Mouse (Mus musculus): ENCODE measurements around the gene Ube2b. TPM values are rescaled to one million over a fixed set of nuclear protein-coding genes. Genes with fewer than 3 reads are reported as not detected.
A peak's percentile ranks its signal among the peaks of the same experiment; 100 is the strongest.

The Ube2b gene
- polyA plus RNA-seq (2015; fragmentation: Nextera tagmentation; extraction: Ambion mirVana) = 243 and 292 TPM in 2 replicates

GRCm38 (mm10) chr11:52000290-52000962 is at the start of gene Ube2b:
Ube2b (minus strand) TSS chr11:52000762.
- H3K9ac ChIP-seq = peak within 1 kb of the TSS; percentile 92
- no peaks in the 10 kb centered on the region for H3K9me3 ChIP-seq (replicated peaks)
- under 1% methylated on average over 55 of the region's 63 CpGs for WGBS

GRCm38 (mm10) chr11:52046446-52047165 is 46.0 kb upstream of the Ube2b start:
- H3K27me3 ChIP-seq = no peaks in the 10 kb centered on the region
- H3K36me3 ChIP-seq = no peaks in the 10 kb centered on the region
- WGBS = 52% methylated on average over 4 of the region's 4 CpGs
- no peak overlapping the region for H3K27ac ChIP-seq
- no peak overlapping the region for H3K9ac ChIP-seq
- H3K4me3 ChIP-seq = no peak overlapping the region
- ATAC-seq (replicated peaks; ENCODE audit: insufficient number of reproducible peaks, insufficient read depth, low FRiP score, low read depth) = no peak
- H3K9me3 ChIP-seq (replicated peaks) = no peaks in the 10 kb centered on the region
- no peak overlapping the region for H3K4me2 ChIP-seq
- 0 out of 2 replicates have a peak, but pooled peaks cover 3% of the 10 kb centered on the region for H3K4me1 ChIP-seq (replicated peaks)

More at GRCm38 (mm10) chr11:52000290-52000962, at the start of gene Ube2b:
- Histone ChIP-seq H3K36me3 (peaks cover 24% of the 10 kb centered on the region), H3K4me1 (replicated peaks) (peaks cover 33% of the 10 kb centered on the region), H3K27me3 (no peaks in the 10 kb centered on the region), H3K4me2 (peak within 1 kb of the TSS; percentile 70), H3K27ac (peak within 1 kb of the TSS; percentile 97), H3K4me3 (peak within 1 kb of the TSS; percentile 87)
- ATAC-seq (replicated peaks; ENCODE audit: insufficient number of reproducible peaks, insufficient read depth, low FRiP score, low read depth) = peak; percentile 76

- no peak overlapping the region for H3K4me3 ChIP-seq
- no peaks in the 10 kb centered on the region for H3K36me3 ChIP-seq
- H3K27ac ChIP-seq = no peak overlapping the region
- no peak overlapping the region for H3K4me2 ChIP-seq
- H3K4me1 ChIP-seq (replicated peaks) = 0 out of 2 replicates have a peak, but pooled peaks cover 3% of the 10 kb centered on the region
- H3K9ac ChIP-seq = no peak overlapping the region
- H3K9me3 ChIP-seq (replicated peaks) = no peaks in the 10 kb centered on the region
- no peak for ATAC-seq (replicated peaks; ENCODE audit: insufficient number of reproducible peaks, insufficient read depth, low FRiP score, low read depth)
- no peaks in the 10 kb centered on the region for H3K27me3 ChIP-seq
Measured at GRCm38 (mm10) chr11:52044156-52044555, 43.6 kb upstream of the Ube2b start.

GRCm38 (mm10) chr11:52043224-52043623 is 42.7 kb upstream of the Ube2b start:
- H3K4me2 ChIP-seq = no peak overlapping the region
- no peak for ATAC-seq (replicated peaks; ENCODE audit: insufficient number of reproducible peaks, insufficient read depth, low FRiP score, low read depth)
- 0 out of 2 replicates have a peak, but pooled peaks cover 3% of the 10 kb centered on the region for H3K4me1 ChIP-seq (replicated peaks)
- H3K27ac ChIP-seq = no peak overlapping the region
- no peak overlapping the region for H3K9ac ChIP-seq
- no peak overlapping the region for H3K4me3 ChIP-seq
- no peaks in the 10 kb centered on the region for H3K36me3 ChIP-seq
- 82% methylated on average over 3 of the region's 3 CpGs for WGBS
- H3K9me3 ChIP-seq (replicated peaks) = no peaks in the 10 kb centered on the region
- no peaks in the 10 kb centered on the region for H3K27me3 ChIP-seq

- Histone ChIP-seq H3K4me2 (no peak overlapping the region), H3K27me3 (no peaks in the 10 kb centered on the region)
- peak; percentile 72 for ATAC-seq (replicated peaks; ENCODE audit: insufficient number of reproducible peaks, insufficient read depth, low FRiP score, low read depth)
Measured at GRCm38 (mm10) chr11:52037659-52038058, 37.1 kb upstream of the Ube2b start.

GRCm38 (mm10) chr11:52035905-52036304 is 35.3 kb upstream of the Ube2b start:
- Histone ChIP-seq H3K9ac (no peak overlapping the region), H3K36me3 (no peaks in the 10 kb centered on the region), H3K4me3 (no peak overlapping the region), H3K27ac (no peak overlapping the region), H3K27me3 (no peaks in the 10 kb centered on the region), H3K9me3 (replicated peaks) (no peaks in the 10 kb centered on the region), H3K4me1 (replicated peaks) (peaks cover 12% of the 10 kb centered on the region; the same call in 1 of the 2 replicates), H3K4me2 (no peak overlapping the region)
- WGBS = 73% methylated on average over 3 of the region's 3 CpGs
- no peak for ATAC-seq (replicated peaks; ENCODE audit: insufficient number of reproducible peaks, insufficient read depth, low FRiP score, low read depth)

More at GRCm38 (mm10) chr11:52037659-52038058, 37.1 kb upstream of the Ube2b start:
- H3K9ac ChIP-seq = no peak overlapping the region
- H3K4me3 ChIP-seq = no peak overlapping the region
- no peaks in the 10 kb centered on the region for H3K9me3 ChIP-seq (replicated peaks)
- no peaks in the 10 kb centered on the region for H3K36me3 ChIP-seq
- peaks cover 12% of the 10 kb centered on the region; the same call in 1 of the 2 replicates for H3K4me1 ChIP-seq (replicated peaks)
- H3K27ac ChIP-seq = 0 out of 2 replicates have a peak overlapping the region, but pooled peaks have one; percentile 15
- 15% methylated on average over 3 of the region's 3 CpGs for WGBS

- H3K4me2 ChIP-seq = no peak overlapping the region
- no peaks in the 10 kb centered on the region for H3K36me3 ChIP-seq
- H3K9ac ChIP-seq = no peak overlapping the region
- H3K27ac ChIP-seq = peak overlapping the region; percentile 66
- ATAC-seq (replicated peaks; ENCODE audit: insufficient number of reproducible peaks, insufficient read depth, low FRiP score, low read depth) = peak; percentile 70; the same call in 1 of the 2 replicates
- WGBS = 45% methylated on average over 1 of the region's 1 CpGs
- peaks cover 12% of the 10 kb centered on the region; the same call in 1 of the 2 replicates for H3K4me1 ChIP-seq (replicated peaks)
- no peak overlapping the region for H3K4me3 ChIP-seq
- no peaks in the 10 kb centered on the region for H3K27me3 ChIP-seq
- no peaks in the 10 kb centered on the region for H3K9me3 ChIP-seq (replicated peaks)
Measured at GRCm38 (mm10) chr11:52033953-52034352, 33.4 kb upstream of the Ube2b start.

GRCm38 (mm10) chr11:52032356-52032755 is 31.8 kb upstream of the Ube2b start:
- no peaks in the 10 kb centered on the region for H3K9me3 ChIP-seq (replicated peaks)
- H3K4me2 ChIP-seq = no peak overlapping the region

GRCm38 (mm10) chr11:52018217-52018616 is 17.7 kb upstream of the Ube2b start:
- Histone ChIP-seq H3K4me2 (no peak overlapping the region), H3K9ac (no peak overlapping the region), H3K36me3 (no peaks in the 10 kb centered on the region), H3K9me3 (replicated peaks) (no peaks in the 10 kb centered on the region), H3K27me3 (no peaks in the 10 kb centered on the region), H3K4me3 (no peak overlapping the region), H3K27ac (no peak overlapping the region), H3K4me1 (replicated peaks) (0 out of 2 replicates have a peak, but pooled peaks cover 2% of the 10 kb centered on the region)
- ATAC-seq (replicated peaks; ENCODE audit: insufficient number of reproducible peaks, insufficient read depth, low FRiP score, low read depth) = no peak
- 39% methylated on average over 9 of the region's 9 CpGs for WGBS

More at GRCm38 (mm10) chr11:52032356-52032755, 31.8 kb upstream of the Ube2b start:
- WGBS = 65% methylated on average over 8 of the region's 8 CpGs
- Histone ChIP-seq H3K27me3 (no peaks in the 10 kb centered on the region), H3K9ac (no peak overlapping the region), H3K36me3 (no peaks in the 10 kb centered on the region), H3K27ac (no peak overlapping the region), H3K4me3 (no peak overlapping the region), H3K4me1 (replicated peaks) (peaks cover 4% of the 10 kb centered on the region; the same call in 1 of the 2 replicates)
- no peak for ATAC-seq (replicated peaks; ENCODE audit: insufficient number of reproducible peaks, insufficient read depth, low FRiP score, low read depth)

- H3K27ac ChIP-seq = peak overlapping the region; percentile 70
- ATAC-seq (replicated peaks; ENCODE audit: insufficient number of reproducible peaks, insufficient read depth, low FRiP score, low read depth) = no peak
- H3K9ac ChIP-seq = no peak overlapping the region
- no peaks in the 10 kb centered on the region for H3K27me3 ChIP-seq
- no peak overlapping the region for H3K4me2 ChIP-seq
- H3K4me1 ChIP-seq (replicated peaks) = no peaks in the 10 kb centered on the region; the same call in 1 of the 2 replicates
- H3K4me3 ChIP-seq = no peak overlapping the region
- no peaks in the 10 kb centered on the region for H3K36me3 ChIP-seq
- WGBS = 52% methylated on average over 5 of the region's 5 CpGs
- no peaks in the 10 kb centered on the region for H3K9me3 ChIP-seq (replicated peaks)
Measured at GRCm38 (mm10) chr11:52011541-52011940, 11.0 kb upstream of the Ube2b start.

GRCm38 (mm10) chr11:52011011-52011410 is 10.4 kb upstream of the Ube2b start:
- H3K9ac ChIP-seq = no peak overlapping the region
- H3K36me3 ChIP-seq = no peaks in the 10 kb centered on the region
- no peak overlapping the region for H3K4me2 ChIP-seq
- no peaks in the 10 kb centered on the region for H3K27me3 ChIP-seq
- H3K9me3 ChIP-seq (replicated peaks) = no peaks in the 10 kb centered on the region
- no peak for ATAC-seq (replicated peaks; ENCODE audit: insufficient number of reproducible peaks, insufficient read depth, low FRiP score, low read depth)
- H3K4me3 ChIP-seq = no peak overlapping the region
- no peaks in the 10 kb centered on the region; the same call in 1 of the 2 replicates for H3K4me1 ChIP-seq (replicated peaks)
- peak overlapping the region; percentile 70; the same call in 1 of the 2 replicates for H3K27ac ChIP-seq
- 80% methylated on average over 11 of the region's 11 CpGs for WGBS

Data from heart, embryonic 15.5 days (tissue).